Mouse (Mus musculus) megakaryocyte-erythroid progenitor cell, adult 5-6 weeks (primary cell): ENCODE data around the gene Ccdc182. TPM values are rescaled to one million over a fixed set of nuclear protein-coding genes. Genes with fewer than 3 reads are reported as not detected.

Experiments used
- ATAC-seq: replicated peaks from 2 replicates; pipeline ENCODE4 v1.8.0; 2016; ENCODE audit warnings: mild to moderate bottlenecking, inconsistent platforms; ENCODE audit not compliant: severe bottlenecking, poor library complexity, low FRiP score, low TSS enrichment
- total RNA-seq, 2 experiments: library from RNA; stranded (forward) in 1 of 2; stranded (reverse) in 1 of 2; fragments of 200-1000, 215-1000 nt in 1 of 2; fragments of >200 nt in 1 of 2; fragmentation: Nextera tagmentation in 1 of 2; gene quantifications; 2 replicates each; pipeline ENCODE4 v1.2.3; 2014 to 2017

Gene Ccdc182
- total RNA-seq, 2 experiments from 2014 or later, result not detected

DNA sequence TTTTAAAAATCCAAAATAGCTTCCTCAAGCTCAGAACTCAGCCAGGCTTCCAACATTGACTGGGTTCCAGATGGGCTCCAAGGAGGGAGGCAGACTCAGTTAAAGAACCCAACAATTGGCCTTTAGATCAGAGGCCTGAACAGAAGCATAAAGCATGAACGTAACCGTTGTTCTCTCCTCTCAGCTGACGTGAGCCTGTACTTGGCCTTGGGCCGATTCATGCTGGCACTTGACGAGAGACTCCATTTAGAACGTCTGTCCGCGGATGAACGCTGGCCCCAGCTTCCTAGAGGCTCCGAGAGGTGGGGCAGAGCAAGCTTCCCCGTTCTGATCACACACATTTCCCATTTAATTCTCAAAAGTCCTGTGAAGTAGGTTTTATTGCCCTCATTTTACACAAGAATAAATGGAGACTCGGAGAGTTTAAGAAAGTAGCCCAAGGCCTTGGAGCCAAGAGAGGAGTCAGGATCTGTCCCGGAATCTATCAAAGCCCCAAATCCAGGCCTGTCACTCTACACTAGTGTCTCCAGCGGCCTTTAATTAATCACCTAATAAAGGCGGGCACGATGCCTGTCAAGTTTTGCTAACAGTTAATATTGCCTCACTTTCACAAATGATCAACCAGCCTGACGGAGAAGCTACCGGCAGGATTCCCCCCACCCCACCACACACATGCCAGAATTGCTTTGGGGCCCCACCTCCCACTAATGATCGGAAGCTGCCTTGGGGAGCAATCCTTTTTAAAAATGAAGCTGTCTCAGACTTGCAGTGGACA, 17.1 kb upstream of the Ccdc182 start:
- ATAC-seq, result no peak

DNA sequence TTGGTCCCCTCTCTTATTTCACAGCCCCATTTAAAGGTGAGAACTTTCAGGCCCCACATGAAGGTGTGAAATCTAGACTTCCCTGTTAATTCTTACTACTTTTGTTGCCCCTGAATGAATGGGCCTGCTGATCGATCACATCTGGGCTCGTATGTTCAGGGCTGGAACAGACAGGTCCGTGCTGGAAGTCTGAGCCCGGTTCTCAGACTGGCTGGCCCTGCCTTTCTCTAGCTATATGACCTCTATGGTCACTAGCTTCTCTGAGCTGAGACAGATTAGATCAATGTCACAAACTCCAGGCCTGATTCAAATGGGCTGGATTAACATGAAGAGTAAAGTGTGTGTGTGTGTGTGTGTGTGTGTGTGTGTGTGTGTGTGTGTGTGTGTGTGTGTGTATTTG, 14.9 kb upstream of the Ccdc182 start:
- no peak for ATAC-seq

DNA sequence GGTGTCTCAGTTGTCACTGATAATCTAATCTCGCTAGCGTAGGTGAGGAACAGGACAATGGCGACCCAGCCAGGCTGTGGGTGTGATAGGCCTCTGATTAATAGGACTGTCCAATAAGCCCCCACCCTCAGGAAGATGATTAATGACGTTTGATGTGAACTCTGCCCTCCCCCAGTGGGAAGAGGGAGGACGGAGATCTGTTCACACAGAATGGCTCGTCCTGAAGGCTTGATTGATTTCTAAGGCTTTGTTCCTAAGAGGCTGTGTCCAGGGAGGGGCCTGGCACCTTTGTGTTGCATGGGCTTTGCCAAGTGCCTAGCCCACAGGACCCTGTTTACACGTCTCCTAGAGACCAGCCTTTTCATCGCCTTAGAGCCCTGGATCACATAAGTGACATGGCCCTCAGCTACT, 13.4 kb upstream of the Ccdc182 start:
- ATAC-seq, result no peak

DNA sequence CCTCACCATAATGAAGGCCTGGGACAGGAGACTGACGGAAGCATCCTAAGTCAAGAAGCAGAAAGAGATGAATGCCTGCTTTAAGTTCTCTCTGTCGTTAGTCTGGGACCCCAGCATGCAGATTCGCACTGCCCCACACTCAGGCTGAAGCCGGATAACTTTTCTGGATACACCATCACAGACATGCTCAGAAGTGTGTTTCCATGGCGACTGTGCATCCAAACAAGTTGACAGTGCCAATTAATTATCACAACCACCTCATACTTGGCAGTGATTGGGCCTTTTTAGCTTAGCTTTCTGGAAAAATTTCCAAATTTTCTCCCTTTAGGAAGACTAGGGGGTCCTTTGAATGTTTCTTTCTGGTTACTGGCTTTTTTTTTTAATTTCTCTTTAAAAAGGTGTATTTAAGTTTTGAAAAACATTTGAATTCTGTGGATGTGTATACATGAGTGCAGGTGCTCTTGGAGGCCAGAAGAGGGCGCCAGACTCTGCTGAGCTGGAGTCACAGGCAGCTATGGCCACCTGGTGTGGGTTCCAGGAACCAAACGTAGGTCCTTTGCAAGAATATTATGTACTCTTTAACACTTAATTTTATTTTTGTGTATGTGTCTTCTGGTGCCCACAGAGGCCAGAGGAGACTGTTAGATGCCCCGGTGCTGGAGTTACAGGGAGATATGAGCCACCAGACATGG, 12.3 kb upstream of the Ccdc182 start:
- ATAC-seq, result no peak

DNA sequence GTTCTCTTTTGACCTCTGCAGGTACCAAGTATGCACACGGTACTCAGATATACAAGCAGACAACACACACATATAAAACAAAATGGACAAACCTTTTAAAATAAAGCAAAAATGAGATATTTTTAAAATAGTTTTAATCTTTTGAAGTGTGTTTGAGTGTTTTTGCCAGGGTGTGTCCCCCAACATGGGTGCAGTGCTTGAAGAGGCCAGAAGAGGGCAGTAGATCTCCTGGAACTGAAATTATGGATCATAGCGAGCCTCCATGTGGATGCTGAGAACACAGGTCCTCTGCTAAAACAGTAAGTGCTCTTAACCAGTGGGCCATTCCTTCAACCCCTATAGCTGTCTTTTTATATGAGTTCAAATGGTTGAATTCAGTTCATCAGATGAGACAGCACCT, 11.3 kb upstream of the Ccdc182 start:
- ATAC-seq, result no peak

DNA sequence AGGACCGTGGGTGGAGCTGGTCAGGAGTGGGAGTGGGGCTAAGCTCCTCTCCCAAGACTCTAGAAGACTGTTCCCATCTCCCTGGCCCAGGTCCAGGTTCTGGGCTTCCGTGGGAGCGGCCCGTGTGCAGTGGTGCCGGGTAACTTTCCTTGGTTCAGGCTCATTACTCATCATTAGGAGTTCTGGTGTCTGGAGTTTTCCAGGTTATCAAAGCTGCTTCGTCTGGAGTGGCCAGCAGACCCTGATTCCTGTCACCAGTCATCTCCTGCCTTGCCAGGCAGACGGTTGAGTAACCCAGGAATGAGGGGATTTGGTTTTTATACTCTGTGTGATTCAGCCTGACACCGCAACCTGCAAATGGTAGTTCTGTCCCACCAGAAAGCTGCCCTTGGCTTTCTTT, 7.8 kb upstream of the Ccdc182 start:
- no peak for ATAC-seq

DNA sequence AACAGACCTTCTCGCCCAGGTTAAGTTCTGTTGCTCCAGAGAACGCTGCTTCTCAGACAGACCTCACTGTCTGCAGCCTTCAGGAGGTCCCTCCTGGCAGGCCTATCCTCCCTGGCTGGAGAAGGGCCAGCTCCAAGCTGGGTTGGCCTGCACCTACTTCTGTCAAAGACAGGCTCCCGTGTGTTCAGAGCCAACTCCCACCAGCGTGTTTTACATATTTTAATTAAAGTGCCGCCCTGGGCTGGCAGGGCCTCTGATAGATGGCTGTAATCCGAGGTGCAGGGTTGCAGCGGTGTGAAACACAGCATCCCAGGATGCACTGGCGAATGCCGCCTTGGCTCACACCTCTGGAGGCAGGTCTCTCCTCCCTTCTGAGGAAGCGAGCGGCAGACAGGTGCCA, 5.5 kb upstream of the Ccdc182 start:
- ATAC-seq, result no peak

DNA sequence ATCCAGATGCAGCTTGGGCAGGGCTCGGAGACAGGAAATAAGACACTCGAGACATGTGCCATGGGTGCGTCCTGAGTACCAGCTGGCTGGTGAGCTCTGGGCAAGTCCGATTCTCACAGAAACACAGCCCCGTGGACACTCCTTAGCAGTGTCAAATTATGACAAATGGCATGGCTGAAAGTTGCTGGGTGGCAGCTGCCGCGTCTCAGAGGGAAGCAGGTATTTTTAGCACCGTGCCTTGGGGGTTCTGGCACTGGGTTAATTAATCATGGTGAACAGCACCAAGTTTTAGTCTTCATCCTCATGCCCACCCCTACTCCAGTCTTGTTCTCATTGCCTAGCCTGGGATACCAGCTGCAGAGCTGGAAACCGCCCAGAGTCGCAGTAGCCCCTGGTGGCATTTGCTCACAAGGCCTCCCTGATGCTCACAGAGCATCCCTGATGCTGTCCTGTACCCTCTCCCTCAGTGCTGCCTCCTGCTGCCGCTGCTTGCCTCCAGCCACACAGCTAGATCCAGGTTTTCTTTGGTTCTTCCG, 5.0 kb upstream of the Ccdc182 start:
- ATAC-seq, result no peak

DNA sequence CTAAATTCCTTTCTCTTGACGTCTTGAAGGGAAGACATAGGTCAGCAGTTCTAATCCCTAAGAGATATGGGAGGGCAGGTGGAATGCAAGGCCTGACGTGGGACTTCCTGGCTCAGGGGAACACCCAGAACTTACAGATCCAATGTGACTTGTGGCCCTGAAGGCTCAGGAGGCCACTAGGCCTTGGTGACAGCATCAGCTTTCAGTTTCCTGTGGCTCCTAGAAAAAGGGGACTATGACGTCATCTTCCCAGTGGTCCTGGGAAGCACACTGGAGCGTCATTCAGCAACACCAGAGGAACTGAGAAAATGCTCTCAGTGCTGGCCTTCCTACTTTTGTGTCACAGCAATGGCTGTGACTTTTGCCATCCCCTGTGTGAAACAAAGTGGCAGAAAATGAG, 2.6 kb upstream of the Ccdc182 start:
- no peak for ATAC-seq

DNA sequence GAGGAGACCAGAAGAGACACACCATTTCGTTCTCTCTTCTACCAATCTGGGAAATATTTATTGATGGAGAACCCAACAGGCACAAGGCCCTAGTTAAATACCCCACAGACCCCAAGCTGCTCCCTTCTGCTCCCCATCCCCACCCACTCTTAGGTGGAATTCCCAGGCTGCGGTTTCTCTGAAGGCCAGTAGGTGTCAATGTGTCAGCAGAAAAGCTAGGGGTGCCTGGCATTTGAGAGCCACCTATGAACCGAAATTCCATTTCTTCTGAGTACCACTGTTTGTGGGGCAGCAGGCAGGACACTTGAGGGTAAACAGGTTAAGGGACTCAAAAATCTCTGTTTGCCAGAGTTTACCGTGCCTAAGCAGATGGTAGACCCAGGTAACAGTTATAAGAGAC, 2.2 kb upstream of the Ccdc182 start:
- no peak for ATAC-seq

DNA sequence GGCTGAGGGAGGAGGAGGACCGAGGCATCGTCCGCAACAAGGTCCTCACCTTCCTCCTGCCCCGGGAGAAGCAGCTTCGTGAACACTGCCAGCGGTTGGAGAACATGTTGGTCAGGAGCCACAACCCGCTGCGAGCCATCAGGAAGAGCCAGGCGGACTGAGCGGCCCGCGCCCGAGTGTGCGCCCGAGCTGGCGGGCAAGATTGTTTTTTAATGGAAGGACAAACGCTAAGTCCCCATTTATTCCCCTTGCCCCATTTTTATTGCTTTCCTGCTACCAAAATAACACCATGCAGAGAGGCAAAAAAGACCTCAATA, 494 bp downstream of the Ccdc182 start:
- ATAC-seq, result no peak

DNA sequence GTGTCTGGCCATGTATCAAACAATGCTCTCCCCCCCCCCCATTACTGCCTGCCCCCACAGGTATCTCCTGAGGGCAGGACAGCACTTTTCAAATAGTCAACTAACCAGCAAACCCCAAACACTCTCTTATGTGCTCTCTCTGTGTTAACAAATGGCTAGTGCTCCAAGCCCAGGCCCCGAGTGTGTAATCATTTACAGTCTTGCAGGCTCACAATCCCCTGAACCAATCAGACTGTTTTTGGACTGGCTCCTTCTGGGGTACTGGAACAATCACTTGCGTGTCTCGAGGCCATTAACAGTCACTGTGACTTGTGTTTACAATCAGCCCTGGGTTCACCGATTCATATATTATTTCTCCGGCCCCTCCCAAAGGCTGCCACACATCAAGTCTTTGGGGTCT, 1.4 kb downstream of the Ccdc182 start:
- ATAC-seq, result no peak

DNA sequence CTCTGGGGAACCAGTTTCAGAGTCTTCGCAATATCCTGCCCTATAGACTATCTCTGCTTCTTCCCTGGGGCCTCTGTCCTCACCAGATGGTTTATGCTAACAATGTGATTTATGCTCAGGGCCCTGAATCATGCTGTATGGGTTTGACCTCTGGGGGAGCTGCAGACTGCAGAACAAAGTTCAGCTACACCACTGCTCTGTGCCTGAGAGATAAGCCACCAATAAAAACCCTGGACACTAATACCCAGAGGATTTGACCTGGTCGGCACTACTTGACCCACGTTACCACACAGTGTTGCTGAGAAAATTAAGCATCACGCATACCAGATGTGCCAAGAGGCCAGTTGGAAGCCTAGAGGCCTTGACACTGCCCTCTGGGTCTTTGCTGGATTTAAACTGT, 3.7 kb downstream of the Ccdc182 start:
- no peak for ATAC-seq

DNA sequence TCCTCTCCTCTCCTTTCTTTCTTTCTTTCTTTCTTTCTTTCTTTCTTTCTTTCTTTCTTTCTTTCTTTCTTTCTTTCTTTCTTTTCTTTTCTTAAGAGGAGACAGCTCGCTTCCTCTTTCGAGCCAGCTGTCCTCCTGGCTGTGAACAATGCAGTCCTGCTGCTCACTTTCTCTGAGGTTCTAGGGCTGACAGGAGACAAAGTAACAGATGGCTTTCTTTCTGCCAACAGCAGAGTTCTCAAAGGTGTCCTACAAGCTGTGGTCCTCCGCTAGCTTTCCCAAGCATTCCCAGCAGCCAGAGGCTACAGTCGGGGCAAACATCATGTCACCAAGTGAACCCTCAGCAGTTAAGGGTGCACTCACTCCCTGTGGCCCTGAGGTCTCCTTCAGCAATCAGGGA, 5.5 kb downstream of the Ccdc182 start:
- ATAC-seq, result no peak

DNA sequence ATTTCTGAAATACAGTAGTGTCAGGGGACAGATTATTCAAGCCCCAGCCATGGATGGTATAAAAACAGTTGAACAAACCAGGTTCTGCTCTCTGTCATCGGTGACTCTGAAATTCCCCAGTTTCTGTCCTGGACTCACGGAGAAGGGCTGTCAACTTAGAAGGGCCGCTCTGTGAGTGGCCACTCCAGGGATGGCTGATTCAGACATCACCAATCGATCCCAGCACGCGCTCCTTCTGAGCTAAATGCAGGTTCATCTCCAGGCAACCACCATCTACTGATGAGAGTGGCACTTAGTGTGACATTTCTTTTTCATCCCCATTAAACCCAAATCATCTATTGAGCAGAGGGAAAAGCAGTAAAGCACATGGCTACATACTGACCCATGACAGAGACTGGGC, 7.8 kb downstream of the Ccdc182 start:
- no peak for ATAC-seq

DNA sequence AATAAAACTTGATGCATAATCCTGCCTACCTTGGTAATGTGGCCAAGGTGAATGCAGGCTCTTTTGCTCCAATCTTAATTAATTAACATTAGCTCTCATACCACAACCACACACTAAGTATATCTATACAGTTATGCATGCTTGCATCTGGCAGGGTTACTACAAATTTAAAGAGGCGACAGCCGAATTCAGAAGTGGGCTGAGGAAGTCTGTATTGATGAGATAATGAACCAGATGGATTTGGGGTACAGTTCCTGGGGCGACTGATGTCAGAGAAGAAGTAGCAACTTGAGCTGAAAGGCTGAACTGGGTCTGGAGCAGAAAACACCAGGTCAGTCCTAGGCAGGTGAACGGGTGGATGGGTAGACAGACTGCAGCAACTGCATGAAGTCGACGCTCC, 11.9 kb downstream of the Ccdc182 start:
- ATAC-seq, result no peak

DNA sequence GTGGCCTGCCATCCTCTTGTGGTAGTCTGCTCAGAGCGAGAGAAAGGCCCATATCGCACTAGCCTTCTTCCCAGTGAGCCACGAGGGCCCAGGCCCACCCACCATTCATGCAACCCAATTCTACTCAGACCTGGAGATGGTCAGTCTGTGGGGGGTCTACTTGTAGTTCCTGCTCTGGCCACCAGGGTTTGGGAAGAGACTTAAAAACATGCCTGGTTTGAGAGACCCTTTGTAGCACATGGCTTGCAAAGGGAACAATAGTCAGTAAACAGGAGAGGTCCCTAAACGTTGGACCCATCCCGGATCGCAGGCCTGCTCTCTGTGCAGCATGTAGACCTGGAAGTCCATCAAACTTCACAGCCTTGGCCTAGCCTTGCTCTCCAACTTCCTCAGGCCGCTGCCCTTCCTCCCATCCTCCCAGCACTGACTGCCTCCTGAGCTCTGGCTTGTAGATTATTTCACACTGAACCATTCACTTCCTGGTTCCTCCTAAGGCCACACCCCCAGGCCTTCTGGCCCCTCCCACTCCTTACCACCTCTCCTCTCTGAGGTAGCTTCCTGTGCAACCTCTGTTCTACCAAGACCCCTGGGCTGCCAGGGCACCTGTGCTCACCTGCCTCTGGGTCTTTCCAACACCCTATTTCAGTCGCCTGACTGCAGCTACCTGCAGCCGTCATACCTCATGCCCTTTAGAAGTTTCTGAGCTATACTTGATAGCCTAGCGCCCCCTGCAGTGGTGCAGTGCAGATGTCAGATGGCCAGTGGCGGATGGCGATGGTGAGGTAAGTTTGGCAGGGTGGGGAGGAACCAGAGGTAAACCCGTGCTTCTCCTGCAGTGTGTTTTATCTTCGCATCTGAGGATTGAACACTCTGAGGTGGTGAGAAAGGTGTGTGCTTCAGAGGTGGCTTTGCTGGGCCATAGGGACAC, 14.0 kb downstream of the Ccdc182 start:
- ATAC-seq, result peak; percentile 56; the same call in 1 of the 2 replicates

DNA sequence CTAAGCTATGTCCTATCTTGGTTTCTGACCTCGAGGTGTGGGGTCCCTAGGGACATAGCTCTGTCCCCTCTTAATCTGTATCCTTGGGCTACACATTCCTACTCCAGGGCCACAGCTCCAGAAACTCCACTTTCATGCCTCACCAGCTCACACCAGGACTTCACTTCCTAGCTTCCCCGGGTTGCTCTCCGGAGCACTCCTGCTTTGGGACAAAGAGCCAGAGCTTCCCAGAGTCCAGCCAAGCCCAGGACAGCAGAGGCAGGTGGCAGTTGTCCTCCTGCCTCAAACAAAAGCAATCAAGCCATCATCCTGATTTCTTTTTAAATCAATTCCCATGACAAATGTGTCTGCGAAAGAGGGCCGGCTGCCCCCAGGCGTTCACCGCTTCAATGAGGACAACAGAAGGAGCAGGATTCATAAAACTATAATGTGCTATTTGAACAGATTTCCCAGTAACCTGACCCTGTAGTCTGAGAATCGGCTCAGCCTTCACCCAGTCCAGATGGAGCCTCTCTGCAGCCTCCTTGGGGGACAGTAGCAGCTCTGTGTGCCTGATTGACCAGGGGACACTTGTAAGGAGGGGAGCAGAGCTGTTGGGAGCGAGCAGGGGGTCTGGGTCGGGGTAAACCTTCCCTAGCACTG, 15.3 kb downstream of the Ccdc182 start:
- no peak for ATAC-seq

DNA sequence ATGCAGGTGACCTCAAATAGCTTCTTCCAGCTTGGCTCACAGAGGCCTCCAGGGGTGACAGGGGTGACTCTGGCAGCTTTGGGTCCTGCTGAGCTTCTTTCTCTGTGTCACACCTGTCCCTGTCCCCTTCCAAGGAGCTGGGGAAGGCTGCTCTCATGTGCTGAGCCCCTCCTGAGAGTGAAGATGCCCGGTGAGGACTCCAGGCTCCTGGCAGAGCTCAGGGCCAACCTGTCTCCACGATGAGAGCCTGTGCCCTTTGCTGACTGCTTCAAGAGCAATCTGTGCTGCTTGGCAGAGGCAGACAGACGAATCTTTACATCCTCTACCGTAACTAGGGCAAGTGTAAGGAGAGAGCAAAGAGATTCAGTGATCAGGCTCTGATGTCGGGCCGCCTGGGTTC, 16.9 kb downstream of the Ccdc182 start:
- ATAC-seq, result no peak

DNA sequence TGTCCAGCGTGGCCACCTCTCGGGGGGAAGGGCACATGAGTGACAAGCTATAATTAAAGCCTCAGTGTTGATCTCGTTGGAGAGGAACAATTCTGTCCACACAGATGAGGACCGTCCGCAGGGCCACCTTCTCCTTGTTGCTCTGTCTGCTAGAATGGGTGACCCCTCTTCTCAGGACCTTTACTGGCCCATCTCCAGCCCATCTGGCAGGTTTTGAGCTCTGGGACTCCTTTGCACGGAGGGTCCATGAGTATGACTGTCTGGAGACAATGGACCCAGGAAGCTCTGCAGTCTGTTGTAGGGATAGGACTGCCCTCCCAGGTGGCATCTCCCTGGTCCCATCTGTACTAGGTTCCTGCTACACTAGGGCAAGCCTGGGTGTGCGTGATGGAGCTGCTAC, 17.7 kb downstream of the Ccdc182 start:
- no peak for ATAC-seq
